ENCODE assay signal across 50 mouse cellular contexts in genomic region chr12:102870527-102870926, GRCm38 (mm10). TPM values are rescaled to one million over a fixed set of nuclear protein-coding genes. Genes with fewer than 3 reads are reported as not detected.
"Had no signal": no experiment of that assay in that cellular context is flagged by ENCODE, and none has a peak within 500 bp of the region (broad histone marks: within the 10 kb centered on the region; RNA-seq: fewer than 3 reads in every experiment).

No protein-coding gene starts in this region.

- H3K9me3 ChIP-seq: heart, embryonic 13.5 days; heart, embryonic 15.5 days; hindbrain, embryonic 10.5 days; hindbrain, embryonic 12.5 days; hindbrain, embryonic 13.5 days; hindbrain, embryonic 15.5 days; intestine, embryonic 15.5 days; kidney, embryonic 15.5 days had no signal

- H3K27me3 ChIP-seq: heart, embryonic 13.5 days; heart, embryonic 15.5 days; hindbrain, embryonic 12.5 days; hindbrain, embryonic 13.5 days; hindbrain, embryonic 15.5 days; intestine, embryonic 15.5 days; kidney, embryonic 15.5 days had no signal

- H3K36me3 ChIP-seq: heart, embryonic 15.5 days; hindbrain, embryonic 12.5 days; hindbrain, embryonic 15.5 days; intestine, embryonic 15.5 days had no signal

- DNase-seq: heart, postnatal 10 days; heart, postnatal 14 days; heart, postnatal 36 days; heart, postnatal 4 days; kidney, adult 11 months; kidney, adult 18-20 months; kidney, adult 8-10 months; kidney, postnatal 10 days; kidney, postnatal 14 days; kidney, postnatal 25 days; kidney, postnatal 36 days; kidney, postnatal 4 days; layer of hippocampus, adult 9-11 months; layer of hippocampus, postnatal 36 days had no signal

- H3K9ac ChIP-seq: heart, embryonic 13.5 days; heart, embryonic 15.5 days; hindbrain, embryonic 12.5 days; hindbrain, embryonic 13.5 days; hindbrain, embryonic 14.5 days; hindbrain, embryonic 15.5 days; intestine, embryonic 15.5 days; kidney, embryonic 15.5 days had no signal

- H3K4me1 ChIP-seq: hindbrain, embryonic 12.5 days; intestine, embryonic 15.5 days had no signal

- H3K4me3 ChIP-seq: heart, embryonic 13.5 days; heart, embryonic 15.5 days; hindbrain, embryonic 10.5 days; hindbrain, embryonic 12.5 days; hindbrain, embryonic 13.5 days; hindbrain, embryonic 15.5 days; intestine, embryonic 15.5 days; kidney, embryonic 15.5 days; layer of hippocampus, adult 2 months; left cerebral cortex, adult 2 months had no signal

- H3K27ac ChIP-seq: heart, embryonic 13.5 days; heart, embryonic 15.5 days; hindbrain, embryonic 10.5 days; hindbrain, embryonic 12.5 days; hindbrain, embryonic 13.5 days; hindbrain, embryonic 14.5 days; hindbrain, embryonic 15.5 days; hindbrain, postnatal 0 days; intestine, embryonic 15.5 days; kidney, embryonic 15.5 days; kidney, postnatal 0 days; layer of hippocampus, adult 2 months; left cerebral cortex, adult 2 months had no signal

- ATAC-seq: hindbrain, embryonic 16.5 days; hindbrain, postnatal 0 days; inflammation-experienced regulatory T-cells, adult 6 months; intestine, embryonic 15.5 days; intestine, embryonic 16.5 days; intestine, postnatal 0 days had no signal

RNA-seq across cellular contexts. Expression of gene Cox8c, which starts 28.6 kb away (rescaled TPM):
- total RNA-seq: heart, postnatal 10 days; heart, postnatal 14 days; heart, postnatal 25 days; heart, postnatal 36 days; heart, postnatal 4 days; hematopoietic stem cell, adult 5-6 weeks; hindbrain, postnatal 0 days; layer of hippocampus, adult 18-20 months; layer of hippocampus, adult 2 months; layer of hippocampus, adult 8-10 months; layer of hippocampus, postnatal 10 days; layer of hippocampus, postnatal 14 days; layer of hippocampus, postnatal 25 days; layer of hippocampus, postnatal 36 days; left cerebral cortex, adult 18-20 months; left cerebral cortex, adult 2 months; left cerebral cortex, adult 8-10 months; left cerebral cortex, postnatal 10 days had no signal
- polyA plus RNA-seq: heart, embryonic 13.5 days; heart, embryonic 14.5 days; heart, embryonic 15.5 days; heart, embryonic 16.5 days; heart, postnatal 0 days; hindbrain, embryonic 10.5 days; hindbrain, embryonic 11.5 days; hindbrain, embryonic 12.5 days; hindbrain, embryonic 13.5 days; hindbrain, embryonic 14.5 days; hindbrain, embryonic 15.5 days; hindbrain, embryonic 16.5 days; hindbrain, postnatal 0 days; inflammation-experienced regulatory T-cells, adult 6 months; intestine, embryonic 14.5 days; intestine, embryonic 15.5 days; intestine, embryonic 16.5 days; intestine, postnatal 0 days; kidney, adult 2 months; kidney, embryonic 14.5 days; kidney, embryonic 15.5 days; kidney, embryonic 16.5 days; kidney, postnatal 0 days; large intestine, adult 2 months had no signal
